Mouse (Mus musculus): ENCODE data around the gene Exoc5. TPM values are rescaled to one million over a fixed set of nuclear protein-coding genes. Genes with fewer than 3 reads are reported as not detected.
A peak's percentile ranks its signal among the peaks of the same experiment; 100 is the strongest.

Exoc5 gene
- polyA plus RNA-seq, 1 experiment from 2014 or later: 45.5 TPM

GRCm38 (mm10) chr14:49065529-49066273, 752 bp downstream of the Exoc5 start, which contains the start of gene Ap5m1:
TSS of gene Ap5m1 (plus strand) at chr14:49066097.
- WGBS: under 1% methylated on average over 62 of the region's 62 CpGs
- H3K36me3 ChIP-seq: no peaks in the 10 kb centered on the region
- peaks cover 9% of the 10 kb centered on the region; the same call in 1 of the 2 replicates for H3K4me1 ChIP-seq (replicated peaks)
- peak within 1 kb of the TSS; percentile 96 for H3K9ac ChIP-seq
- ATAC-seq (ENCODE audit: insufficient number of reproducible peaks, low FRiP score): peak; percentile 75
- peak within 1 kb of the TSS; percentile 95 for H3K4me3 ChIP-seq
- no peaks in the 10 kb centered on the region for H3K9me3 ChIP-seq (replicated peaks)
- H3K27me3 ChIP-seq (replicated peaks): no peaks in the 10 kb centered on the region
- peak within 1 kb of the TSS; percentile 99 for H3K27ac ChIP-seq (ENCODE audit: poor library complexity, severe bottlenecking)
- peak within 1 kb of the TSS; percentile 78 for H3K4me2 ChIP-seq

- Histone ChIP-seq H3K27me3 (replicated peaks) (no peaks in the 10 kb centered on the region), H3K9ac (no peak overlapping the region), H3K4me1 (replicated peaks) (peaks cover 5% of the 10 kb centered on the region; the same call in 1 of the 2 replicates), H3K27ac (ENCODE audit: poor library complexity, severe bottlenecking) (no peak overlapping the region), H3K4me2 (no peak overlapping the region), H3K4me3 (no peak overlapping the region), H3K36me3 (no peaks in the 10 kb centered on the region), H3K9me3 (replicated peaks) (no peaks in the 10 kb centered on the region)
- ATAC-seq (ENCODE audit: insufficient number of reproducible peaks, low FRiP score): no peak
- WGBS: 73% methylated on average over 2 of the region's 2 CpGs
Observed at GRCm38 (mm10) chr14:49063838-49064237, 2.6 kb downstream of the Exoc5 start.

- Histone ChIP-seq H3K27me3 (replicated peaks) (no peaks in the 10 kb centered on the region), H3K4me3 (no peak overlapping the region), H3K36me3 (peaks cover 18% of the 10 kb centered on the region; the same call in 1 of the 2 replicates), H3K4me2 (no peak overlapping the region), H3K9ac (no peak overlapping the region), H3K9me3 (replicated peaks) (no peaks in the 10 kb centered on the region), H3K27ac (ENCODE audit: poor library complexity, severe bottlenecking) (no peak overlapping the region), H3K4me1 (replicated peaks) (no peaks in the 10 kb centered on the region)
- ATAC-seq (ENCODE audit: insufficient number of reproducible peaks, low FRiP score): no peak
Observed at GRCm38 (mm10) chr14:49049492-49049891, 17.0 kb downstream of the Exoc5 start.

- Histone ChIP-seq H3K4me2 (no peak overlapping the region), H3K27me3 (replicated peaks) (no peaks in the 10 kb centered on the region), H3K36me3 (peaks cover 14% of the 10 kb centered on the region; the same call in 1 of the 2 replicates), H3K9ac (no peak overlapping the region), H3K27ac (ENCODE audit: poor library complexity, severe bottlenecking) (no peak overlapping the region), H3K9me3 (replicated peaks) (no peaks in the 10 kb centered on the region), H3K4me1 (replicated peaks) (no peaks in the 10 kb centered on the region), H3K4me3 (no peak overlapping the region)
- 89% methylated on average over 4 of the region's 4 CpGs for WGBS
- ATAC-seq (ENCODE audit: insufficient number of reproducible peaks, low FRiP score): no peak
Observed at GRCm38 (mm10) chr14:49045610-49046009, 20.8 kb downstream of the Exoc5 start.

- Histone ChIP-seq H3K9ac (no peak overlapping the region), H3K4me1 (replicated peaks) (no peaks in the 10 kb centered on the region), H3K9me3 (replicated peaks) (0 out of 2 replicates have a peak, but pooled peaks cover 2% of the 10 kb centered on the region), H3K36me3 (peaks cover 35% of the 10 kb centered on the region), H3K27me3 (replicated peaks) (no peaks in the 10 kb centered on the region), H3K4me3 (no peak overlapping the region), H3K4me2 (no peak overlapping the region), H3K27ac (ENCODE audit: poor library complexity, severe bottlenecking) (no peak overlapping the region)
- no peak for ATAC-seq (ENCODE audit: insufficient number of reproducible peaks, low FRiP score)
- 88% methylated on average over 5 of the region's 5 CpGs for WGBS
Observed at GRCm38 (mm10) chr14:49028991-49029390, 37.5 kb downstream of the Exoc5 start.

- Histone ChIP-seq H3K4me3 (no peak overlapping the region), H3K27me3 (replicated peaks) (no peaks in the 10 kb centered on the region), H3K4me2 (no peak overlapping the region), H3K36me3 (peaks cover 30% of the 10 kb centered on the region), H3K9me3 (replicated peaks) (0 out of 2 replicates have a peak, but pooled peaks cover 2% of the 10 kb centered on the region), H3K9ac (no peak overlapping the region), H3K4me1 (replicated peaks) (no peaks in the 10 kb centered on the region), H3K27ac (ENCODE audit: poor library complexity, severe bottlenecking) (no peak overlapping the region)
- WGBS: 86% methylated on average over 3 of the region's 3 CpGs
- no peak for ATAC-seq (ENCODE audit: insufficient number of reproducible peaks, low FRiP score)
Observed at GRCm38 (mm10) chr14:49027779-49028368, 38.6 kb downstream of the Exoc5 start.

GRCm38 (mm10) chr14:49027040-49027778, 39.2 kb downstream of the Exoc5 start:
- no peaks in the 10 kb centered on the region for H3K27me3 ChIP-seq (replicated peaks)
- H3K9ac ChIP-seq: no peak overlapping the region
- 0 out of 2 replicates have a peak, but pooled peaks cover 2% of the 10 kb centered on the region for H3K9me3 ChIP-seq (replicated peaks)
- H3K4me3 ChIP-seq: no peak overlapping the region
- peaks cover 27% of the 10 kb centered on the region for H3K36me3 ChIP-seq
- WGBS: 87% methylated on average over 6 of the region's 6 CpGs
- no peak overlapping the region for H3K4me2 ChIP-seq
- ATAC-seq (ENCODE audit: insufficient number of reproducible peaks, low FRiP score): no peak
- H3K4me1 ChIP-seq (replicated peaks): no peaks in the 10 kb centered on the region
- H3K27ac ChIP-seq (ENCODE audit: poor library complexity, severe bottlenecking): no peak overlapping the region

- 87% methylated on average over 5 of the region's 5 CpGs for WGBS
- Histone ChIP-seq H3K4me3 (no peak overlapping the region), H3K27ac (ENCODE audit: poor library complexity, severe bottlenecking) (no peak overlapping the region), H3K4me1 (replicated peaks) (no peaks in the 10 kb centered on the region), H3K9me3 (replicated peaks) (no peaks in the 10 kb centered on the region), H3K9ac (no peak overlapping the region), H3K27me3 (replicated peaks) (no peaks in the 10 kb centered on the region), H3K4me2 (no peak overlapping the region), H3K36me3 (peaks cover 23% of the 10 kb centered on the region)
- no peak for ATAC-seq (ENCODE audit: insufficient number of reproducible peaks, low FRiP score)
Observed at GRCm38 (mm10) chr14:49019765-49020164, 46.7 kb downstream of the Exoc5 start.

- no peak overlapping the region for H3K4me3 ChIP-seq
- no peak overlapping the region for H3K4me2 ChIP-seq
- no peak for ATAC-seq (ENCODE audit: insufficient number of reproducible peaks, low FRiP score)
- no peaks in the 10 kb centered on the region for H3K27me3 ChIP-seq (replicated peaks)
- no peaks in the 10 kb centered on the region for H3K9me3 ChIP-seq (replicated peaks)
- 0 out of 2 replicates have a peak, but pooled peaks cover 4% of the 10 kb centered on the region for H3K36me3 ChIP-seq
- WGBS: 92% methylated on average over 2 of the region's 2 CpGs
- no peak overlapping the region for H3K9ac ChIP-seq
- H3K27ac ChIP-seq (ENCODE audit: poor library complexity, severe bottlenecking): no peak overlapping the region
- H3K4me1 ChIP-seq (replicated peaks): no peaks in the 10 kb centered on the region
Observed at GRCm38 (mm10) chr14:49008399-49009189, 57.9 kb downstream of the Exoc5 start.

- no peak overlapping the region for H3K4me3 ChIP-seq
- H3K4me1 ChIP-seq (replicated peaks): no peaks in the 10 kb centered on the region
- no peaks in the 10 kb centered on the region for H3K9me3 ChIP-seq (replicated peaks)
- H3K27ac ChIP-seq (ENCODE audit: poor library complexity, severe bottlenecking): no peak overlapping the region
- H3K36me3 ChIP-seq: 0 out of 2 replicates have a peak, but pooled peaks cover 4% of the 10 kb centered on the region
- WGBS: 89% methylated on average over 2 of the region's 2 CpGs
- no peak overlapping the region for H3K9ac ChIP-seq
- no peak overlapping the region for H3K4me2 ChIP-seq
- no peaks in the 10 kb centered on the region for H3K27me3 ChIP-seq (replicated peaks)
- no peak for ATAC-seq (ENCODE audit: insufficient number of reproducible peaks, low FRiP score)
Observed at GRCm38 (mm10) chr14:49007979-49008378, 58.5 kb downstream of the Exoc5 start.

Measured in heart, embryonic 12.5 days (tissue).